Mouse (Mus musculus) kidney, postnatal 0 days (tissue): ENCODE measurements around the gene Rpl37a. TPM values are rescaled to one million over a fixed set of nuclear protein-coding genes. Genes with fewer than 3 reads are reported as not detected.

Experiments
- ATAC-seq: fragments of 200-750 bp; cut with Nextera tagmentation; replicated peaks from 2 replicates; pipeline ENCODE4 v1.8.0; 2017; ENCODE audit warnings: low read depth, moderate number of reproducible peaks, moderate TSS enrichment, moderate library complexity; ENCODE audit not compliant: low FRiP score
- DNase-seq: peaks from one replicate; pipeline ENCODE4 v3.0.0-alpha.2; 2016; ENCODE audit warnings: low spot score
- H3K27ac ChIP-seq: fragments of 300-500 bp; sonication (generic); 2 replicates; pipeline ENCODE4 v1.5.1; 2014; ENCODE audit warnings: mild to moderate bottlenecking
- H3K27me3 ChIP-seq: fragments of 300-500 bp; sonication (generic); 2 replicates; pipeline ENCODE4 v1.6.1; 2014; ENCODE audit warnings: low read length, mixed read lengths; ENCODE audit not compliant: insufficient read depth
- H3K36me3 ChIP-seq: fragments of 300-500 bp; sonication (generic); 2 replicates; pipeline ENCODE4 v1.6.1; 2014; ENCODE audit warnings: low read length, mixed read lengths; ENCODE audit not compliant: insufficient read depth
- H3K4me1 ChIP-seq: fragments of 300-500 bp; sonication (generic); replicated peaks from 2 replicates; pipeline ENCODE4 v1.6.1; 2014; ENCODE audit warnings: antibody characterized with exemption, low read length, mixed read lengths; ENCODE audit not compliant: insufficient read depth
- H3K4me2 ChIP-seq: fragments of 300-500 bp; sonication (generic); 2 replicates; pipeline ENCODE4 v1.6.1; 2014; ENCODE audit warnings: mild to moderate bottlenecking, low read length, moderate library complexity, mixed read lengths
- H3K4me3 ChIP-seq: fragments of 300-500 bp; sonication (generic); replicated peaks from 2 replicates; pipeline ENCODE4 v1.5.1; 2014; ENCODE audit warnings: low read depth, low read length
- H3K9ac ChIP-seq: fragments of 300-500 bp; sonication (generic); 2 replicates; pipeline ENCODE4 v1.6.1; 2014; ENCODE audit warnings: low read depth, low read length
- H3K9me3 ChIP-seq: fragments of 300-500 bp; sonication (generic); replicated peaks from 2 replicates; pipeline ENCODE4 v1.6.1; 2016; ENCODE audit warnings: low read length, inconsistent platforms, mixed read lengths
- CTCF ChIP-seq: IDR thresholded peaks from 2 replicates; pipeline ENCODE4 v1.5.1; 2016; ENCODE audit warnings: antibody characterized with exemption, low read depth, mild to moderate bottlenecking, moderate library complexity
- WGBS: fragments of 180-500 bp; shearing (Covaris S2); extraction: QIAGEN DNeasy Blood & Tissue Kit; methylation state at CpG from one replicate; pipeline ENCODE4 v1.1.7; 2014; 5-methylcytosine and 5-hydroxymethylcytosine counted together
- polyA plus RNA-seq: library from polyadenylated mRNA; unstranded; fragments of >200 nt; fragmentation: Nextera tagmentation; extraction: Ambion mirVana; gene quantifications from 2 replicates; pipeline ENCODE4 v1.2.1, GENCODE M21; 2015

The Rpl37a gene
- polyA plus RNA-seq, 1 experiment from 2014 or later = 2,839 TPM

GRCm38 (mm10) chr1:72717540-72717939, 6.5 kb downstream of the Rpl37a start:
- Histone ChIP-seq H3K36me3 (peaks cover 9% of the 10 kb centered on the region), H3K9ac (no peak overlapping the region), H3K4me3 (no peak overlapping the region), H3K4me1 (peaks cover 8% of the 10 kb centered on the region; the same call in 1 of the 2 replicates), H3K27ac (no peak overlapping the region), H3K4me2 (no peak overlapping the region), H3K27me3 (no peaks in the 10 kb centered on the region), H3K9me3 (no peaks in the 10 kb centered on the region)
- ATAC-seq (no peak), DNase-seq (no peak)
- 87% methylated on average over 7 of the region's 7 CpGs for WGBS
- TF ChIP-seq CTCF = no peak

DNA sequence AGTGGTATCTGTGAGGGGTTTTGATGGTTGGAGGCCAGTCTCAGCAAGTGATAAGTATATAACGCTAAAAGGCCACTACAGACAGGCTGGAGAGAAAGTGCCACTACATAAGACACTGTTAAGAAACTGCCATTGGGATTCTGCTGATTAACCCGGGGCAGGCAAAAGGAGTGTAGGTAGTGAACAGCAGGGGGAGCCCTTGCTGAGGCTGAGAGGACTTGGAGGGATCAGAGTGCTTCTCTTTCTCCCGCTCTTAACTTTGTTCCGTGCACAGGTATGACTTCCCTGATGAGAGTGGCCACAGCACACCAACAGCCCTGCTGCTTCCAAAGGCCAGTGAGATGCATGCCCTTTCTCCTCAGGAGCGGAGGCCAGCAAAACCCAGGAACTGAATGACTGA, 7.8 kb downstream of the Rpl37a start:
- DNase-seq = peak; percentile 85
- H3K27me3 ChIP-seq = no peaks in the 10 kb centered on the region
- 26% methylated on average over 5 of the region's 5 CpGs for WGBS
- H3K4me2 ChIP-seq = no peak overlapping the region
- H3K27ac ChIP-seq = no peak overlapping the region
- no peak overlapping the region for H3K4me3 ChIP-seq
- H3K9me3 ChIP-seq = no peaks in the 10 kb centered on the region
- H3K36me3 ChIP-seq = peaks cover 9% of the 10 kb centered on the region
- H3K9ac ChIP-seq = no peak overlapping the region
- no peaks in the 10 kb centered on the region for H3K4me1 ChIP-seq
- peak; percentile 58; the same call in 1 of the 2 replicates for ATAC-seq
- TF ChIP-seq CTCF = peak; percentile 83

DNA sequence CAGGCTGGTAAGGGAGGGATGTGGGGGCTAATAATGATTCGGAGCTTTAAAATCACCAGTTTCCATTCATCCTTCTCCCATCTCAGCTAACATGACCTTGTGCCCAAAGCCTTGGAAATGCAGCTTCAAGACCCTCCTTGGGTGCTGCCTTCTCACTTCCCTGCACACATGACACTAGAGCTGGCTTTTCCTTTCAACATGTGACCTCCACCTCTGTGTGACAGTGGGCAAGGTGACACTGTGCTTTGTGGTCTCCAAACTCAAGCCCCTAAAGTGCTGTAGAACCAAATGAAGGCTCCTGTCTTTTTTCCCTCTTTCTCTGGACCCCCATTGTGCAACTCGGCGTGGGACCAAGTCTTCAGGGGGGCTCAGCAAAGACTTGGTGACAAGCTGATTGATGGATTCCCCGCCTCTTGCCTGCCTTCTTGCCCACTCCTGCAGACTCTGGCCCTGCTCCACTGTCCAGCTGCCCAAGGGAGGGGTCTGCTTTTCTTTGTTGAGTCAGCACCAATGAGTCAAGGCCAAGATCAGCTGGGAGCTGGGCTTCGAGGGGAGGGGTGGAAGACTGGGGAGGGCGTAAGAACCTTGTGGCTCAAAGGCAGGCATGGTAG, 9.1 kb downstream of the Rpl37a start:
- Histone ChIP-seq H3K4me3 (no peak overlapping the region), H3K27ac (no peak overlapping the region), H3K4me2 (no peak overlapping the region), H3K4me1 (no peaks in the 10 kb centered on the region), H3K9ac (no peak overlapping the region), H3K9me3 (no peaks in the 10 kb centered on the region), H3K36me3 (no peaks in the 10 kb centered on the region; the same call in 1 of the 2 replicates), H3K27me3 (no peaks in the 10 kb centered on the region)
- TF ChIP-seq CTCF = no peak
- ATAC-seq (no peak), DNase-seq (no peak)
- 53% methylated on average over 6 of the region's 6 CpGs for WGBS

GRCm38 (mm10) chr1:72722646-72723045, 11.6 kb downstream of the Rpl37a start:
- Histone ChIP-seq H3K4me3 (no peak overlapping the region), H3K27ac (no peak overlapping the region), H3K4me1 (no peaks in the 10 kb centered on the region), H3K27me3 (no peaks in the 10 kb centered on the region), H3K9me3 (no peaks in the 10 kb centered on the region), H3K36me3 (no peaks in the 10 kb centered on the region), H3K9ac (no peak overlapping the region), H3K4me2 (no peak overlapping the region)
- ATAC-seq (no peak), DNase-seq (no peak)
- 47% methylated on average over 8 of the region's 8 CpGs for WGBS
- no peak for TF ChIP-seq CTCF

GRCm38 (mm10) chr1:72724354-72724753, 13.3 kb downstream of the Rpl37a start:
- Histone ChIP-seq H3K27ac (no peak overlapping the region), H3K9ac (no peak overlapping the region), H3K4me1 (no peaks in the 10 kb centered on the region), H3K4me3 (no peak overlapping the region), H3K36me3 (no peaks in the 10 kb centered on the region), H3K9me3 (no peaks in the 10 kb centered on the region), H3K4me2 (no peak overlapping the region), H3K27me3 (no peaks in the 10 kb centered on the region)
- 77% methylated on average over 2 of the region's 2 CpGs for WGBS
- ATAC-seq (no peak), DNase-seq (no peak)
- no peak for TF ChIP-seq CTCF

- TF ChIP-seq CTCF = no peak
- H3K27ac ChIP-seq = no peak overlapping the region
- no peak for DNase-seq
Measured at GRCm38 (mm10) chr1:72725941-72726340, 14.9 kb downstream of the Rpl37a start.

DNA sequence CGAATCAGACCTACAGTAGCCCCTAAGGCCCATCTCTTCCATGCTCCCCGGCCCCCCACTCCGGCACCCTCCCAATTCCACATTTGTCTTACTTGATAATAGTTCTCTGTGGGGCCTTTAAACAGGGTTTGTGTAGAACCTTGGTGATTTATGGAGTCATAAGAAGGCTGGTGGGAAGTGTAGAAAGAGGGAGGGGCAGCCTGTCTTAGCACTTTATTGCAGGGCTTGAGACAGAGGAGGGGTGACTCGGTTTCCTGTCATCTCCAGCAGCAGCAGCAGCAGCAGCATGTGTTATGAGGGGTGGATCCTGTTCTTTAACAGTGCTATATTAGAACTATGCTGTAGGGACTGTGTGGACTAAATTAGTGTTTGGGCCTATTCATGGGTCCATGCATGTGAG, 17.7 kb downstream of the Rpl37a start:
- Histone ChIP-seq H3K27ac (no peak overlapping the region), H3K9me3 (no peaks in the 10 kb centered on the region), H3K4me3 (no peak overlapping the region), H3K36me3 (no peaks in the 10 kb centered on the region), H3K4me2 (no peak overlapping the region), H3K4me1 (no peaks in the 10 kb centered on the region), H3K9ac (no peak overlapping the region), H3K27me3 (no peaks in the 10 kb centered on the region)
- WGBS = 32% methylated on average over 4 of the region's 4 CpGs
- peak; percentile 64 for DNase-seq
- no peak for ATAC-seq
- no peak for TF ChIP-seq CTCF

More at GRCm38 (mm10) chr1:72725941-72726340, 14.9 kb downstream of the Rpl37a start:
- Histone ChIP-seq H3K4me1 (no peaks in the 10 kb centered on the region), H3K4me3 (no peak overlapping the region), H3K4me2 (no peak overlapping the region), H3K36me3 (no peaks in the 10 kb centered on the region), H3K9ac (no peak overlapping the region), H3K27me3 (no peaks in the 10 kb centered on the region), H3K9me3 (no peaks in the 10 kb centered on the region)
- WGBS = 90% methylated on average over 13 of the region's 13 CpGs
- ATAC-seq = no peak
